Mouse (Mus musculus) embryonic fibroblast, embryonic 13.5 days (primary cell): ENCODE measurements around the gene Naa16.

Experiments
- CTCF ChIP-seq: IDR thresholded peaks from 2 replicates; pipeline ENCODE4 v1.5.1; 2011; ENCODE audit warnings: mild to moderate bottlenecking, control low read depth, low read length, moderate library complexity, borderline replicate concordance; ENCODE audit not compliant: insufficient read depth
- POLR2A ChIP-seq: IDR thresholded peaks from 2 replicates; pipeline ENCODE4 v1.6.1; 2011; ENCODE audit warnings: low read depth, mild to moderate bottlenecking, control low read depth, low read length, moderate library complexity

DNA sequence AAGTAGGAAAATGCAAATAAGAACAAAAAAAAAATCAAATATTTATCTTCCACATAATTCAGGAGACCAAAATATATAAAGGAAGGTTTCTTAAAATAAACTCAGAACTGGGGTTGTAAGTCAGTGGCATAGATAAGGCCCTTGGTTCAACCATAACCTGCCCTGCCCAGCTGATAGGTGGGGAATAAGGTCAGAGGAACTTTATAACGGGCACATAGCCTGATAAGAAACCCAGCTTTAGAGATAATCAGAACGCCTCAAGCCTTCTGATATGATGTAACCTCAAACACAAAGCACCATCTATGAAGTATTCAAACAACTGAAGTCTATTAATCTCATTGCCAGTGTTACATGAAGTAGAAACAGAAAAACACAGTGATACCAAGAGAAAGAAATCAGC lies 32.5 kb downstream of the Naa16 start:
- TF ChIP-seq POLR2A (no peak), CTCF (no peak)
